Mouse (Mus musculus) Muller cell, postnatal 12 days (primary cell): ENCODE measurements around the gene Rpap3.

Experiments used
- DNase-seq: peaks from one replicate; pipeline ENCODE4 v3.0.0-alpha.2; 2015; ENCODE audit errors: inconsistent ontology term

Rpap3 gene

GRCm38 (mm10) chr15:97731111-97731510, 25.5 kb upstream of the Rpap3 start, which contains the start of gene Endou:
Gene Endou, minus strand, starts transcription at chr15:97731339.
- DNase-seq, result no peak

- no peak for DNase-seq
Observed at GRCm38 (mm10) chr15:97730365-97730764, 24.7 kb upstream of the Rpap3 start.

GRCm38 (mm10) chr15:97728804-97729203, 23.2 kb upstream of the Rpap3 start:
- DNase-seq, result peak; percentile 40

GRCm38 (mm10) chr15:97728394-97728793, 22.8 kb upstream of the Rpap3 start:
- peak; percentile 54 for DNase-seq

GRCm38 (mm10) chr15:97727520-97727919, 21.9 kb upstream of the Rpap3 start:
- no peak for DNase-seq

GRCm38 (mm10) chr15:97727048-97727447, 21.4 kb upstream of the Rpap3 start:
- DNase-seq, result peak; percentile 55

- no peak for DNase-seq
Observed at GRCm38 (mm10) chr15:97726310-97726709, 20.7 kb upstream of the Rpap3 start.

- no peak for DNase-seq
Observed at GRCm38 (mm10) chr15:97725198-97725785, 19.7 kb upstream of the Rpap3 start.

- no peak for DNase-seq
Observed at GRCm38 (mm10) chr15:97724346-97725197, 18.9 kb upstream of the Rpap3 start.

GRCm38 (mm10) chr15:97723536-97724345, 18.1 kb upstream of the Rpap3 start:
- no peak for DNase-seq

GRCm38 (mm10) chr15:97721008-97721701, 15.5 kb upstream of the Rpap3 start:
- no peak for DNase-seq

GRCm38 (mm10) chr15:97720026-97720675, 14.5 kb upstream of the Rpap3 start:
- no peak for DNase-seq

GRCm38 (mm10) chr15:97719494-97719893, 13.9 kb upstream of the Rpap3 start:
- DNase-seq, result no peak

GRCm38 (mm10) chr15:97718535-97719155, 13.0 kb upstream of the Rpap3 start:
- no peak for DNase-seq

GRCm38 (mm10) chr15:97717861-97718534, 12.4 kb upstream of the Rpap3 start:
- DNase-seq, result peak; percentile 70

- no peak for DNase-seq
Observed at GRCm38 (mm10) chr15:97716782-97717181, 11.2 kb upstream of the Rpap3 start.

- DNase-seq, result no peak
Observed at GRCm38 (mm10) chr15:97715734-97716133, 10.1 kb upstream of the Rpap3 start.

GRCm38 (mm10) chr15:97715083-97715482, 9.5 kb upstream of the Rpap3 start:
- no peak for DNase-seq

- DNase-seq, result no peak
Observed at GRCm38 (mm10) chr15:97712546-97712945, 6.9 kb upstream of the Rpap3 start.

GRCm38 (mm10) chr15:97710906-97711305, 5.3 kb upstream of the Rpap3 start:
- no peak for DNase-seq
